Mouse (Mus musculus) myocyte (in vitro differentiated cells): ENCODE results near the gene Mrpl49.

Experiments
- CEBPB ChIP-seq: IDR thresholded peaks from 2 replicates; pipeline ENCODE4 v1.6.1; 2011; ENCODE audit warnings: mild to moderate bottlenecking, moderate library complexity; ENCODE audit not compliant: poor library complexity, insufficient read depth, severe bottlenecking
- E2F4 ChIP-seq: IDR thresholded peaks from one replicate; pipeline ENCODE4 v1.6.1; 2011; ENCODE audit warnings: mild to moderate bottlenecking, control low read depth, moderate library complexity; ENCODE audit not compliant: insufficient read depth
- MAX ChIP-seq: IDR thresholded peaks from one replicate; pipeline ENCODE4 v1.6.1; 2011; ENCODE audit warnings: low read depth, mild to moderate bottlenecking, control low read depth
- MYOD1 ChIP-seq, 3 experiments: IDR thresholded peaks; one replicate each; pipeline ENCODE4 v1.6.1; 2011; ENCODE audit warnings: control low read depth in 2 of 3, low read depth in 2 of 3, mild to moderate bottlenecking in 2 of 3, moderate library complexity in 1 of 3; ENCODE audit not compliant: insufficient read length in 2 of 3, control insufficient read depth in 1 of 3
- MYOG ChIP-seq, 3 experiments: IDR thresholded peaks; one replicate each; pipeline ENCODE4 v1.6.1; 2011; ENCODE audit warnings: control low read depth in 2 of 3, low read depth in 2 of 3, mild to moderate bottlenecking in 2 of 3; ENCODE audit not compliant: insufficient read length in 2 of 3, control insufficient read depth in 1 of 3, insufficient read depth in 1 of 3
- POLR2A ChIP-seq: IDR thresholded peaks from one replicate; pipeline ENCODE4 v1.6.1; 2011; ENCODE audit warnings: low read depth, mild to moderate bottlenecking, control low read depth, moderate library complexity; ENCODE audit not compliant: insufficient read length
- POLR2AphosphoS2 ChIP-seq: IDR thresholded peaks from one replicate; pipeline ENCODE4 v1.6.1; 2011; ENCODE audit warnings: low read depth, control low read depth; ENCODE audit not compliant: insufficient read length
- SRF ChIP-seq: IDR thresholded peaks from one replicate; pipeline ENCODE4 v1.6.1; 2011; ENCODE audit warnings: low read depth; ENCODE audit not compliant: control insufficient read depth, insufficient read length
- TCF12 ChIP-seq: IDR thresholded peaks from one replicate; pipeline ENCODE4 v1.6.1; 2011; ENCODE audit warnings: mild to moderate bottlenecking, control low read depth; ENCODE audit not compliant: poor library complexity, insufficient read depth, severe bottlenecking
- TCF3 ChIP-seq: IDR thresholded peaks from one replicate; pipeline ENCODE4 v1.6.1; 2011; ENCODE audit warnings: low read depth, control low read depth; ENCODE audit not compliant: insufficient read length
- USF1 ChIP-seq: IDR thresholded peaks from one replicate; pipeline ENCODE4 v1.6.1; 2011; ENCODE audit warnings: low read depth, mild to moderate bottlenecking, control low read depth, moderate library complexity

GRCm38 (mm10) chr19:6056696-6057095 lies 889 bp downstream of the Mrpl49 start:
- TF ChIP-seq POLR2A (no peak), MYOG (IDR thresholded peaks at IDR 0.05; ENCODE audit: control insufficient read depth in 1 of 3, insufficient read depth in 1 of 3, insufficient read length in 2 of 3, low read depth in 2 of 3) (no peak), POLR2AphosphoS2 (no peak), MAX (no peak), CEBPB (no peak), USF1 (no peak), E2F4 (no peak), TCF12 (no peak), SRF (no peak), MYOD1 (IDR thresholded peaks at IDR 0.05; ENCODE audit: control insufficient read depth in 1 of 3, insufficient read length in 2 of 3, low read depth in 2 of 3) (no peak), TCF3 (no peak)
